Mouse (Mus musculus) natural killer cell, adult 2 months (primary cell): Measurements from ENCODE around the gene Fhdc1.

ENCODE experiments used
- DNase-seq, 2 experiments: peaks; one replicate each; pipeline ENCODE4 v3.0.0; 2022; ENCODE audit warnings: low spot score in 2 of 2

Fhdc1 gene

GRCm38 (mm10) chr3:84474981-84475775, 5.1 kb downstream of the Fhdc1 start:
- no peak for DNase-seq

- no peak for DNase-seq
Measured at GRCm38 (mm10) chr3:84474398-84474797, 5.8 kb downstream of the Fhdc1 start.

DNA sequence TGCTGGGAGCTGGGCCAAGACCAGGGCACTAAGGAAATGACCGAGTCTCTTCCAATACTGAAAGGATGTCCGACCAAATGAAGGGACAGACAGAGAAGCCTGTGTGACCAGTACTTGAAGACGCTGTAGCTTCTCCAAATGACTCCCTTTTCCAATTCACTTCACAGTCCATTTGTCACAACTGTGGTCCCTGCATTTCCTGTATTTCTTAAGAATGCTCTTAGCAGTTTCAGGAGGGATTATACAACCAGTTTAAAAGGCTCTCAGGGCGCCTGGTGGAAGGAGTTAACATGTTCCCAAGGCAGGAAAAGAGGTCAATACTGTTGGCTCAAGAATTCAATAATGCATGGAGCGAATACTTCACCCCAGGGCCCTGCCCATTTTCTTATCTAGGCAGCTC, 7.3 kb downstream of the Fhdc1 start:
- DNase-seq, result no peak

DNA sequence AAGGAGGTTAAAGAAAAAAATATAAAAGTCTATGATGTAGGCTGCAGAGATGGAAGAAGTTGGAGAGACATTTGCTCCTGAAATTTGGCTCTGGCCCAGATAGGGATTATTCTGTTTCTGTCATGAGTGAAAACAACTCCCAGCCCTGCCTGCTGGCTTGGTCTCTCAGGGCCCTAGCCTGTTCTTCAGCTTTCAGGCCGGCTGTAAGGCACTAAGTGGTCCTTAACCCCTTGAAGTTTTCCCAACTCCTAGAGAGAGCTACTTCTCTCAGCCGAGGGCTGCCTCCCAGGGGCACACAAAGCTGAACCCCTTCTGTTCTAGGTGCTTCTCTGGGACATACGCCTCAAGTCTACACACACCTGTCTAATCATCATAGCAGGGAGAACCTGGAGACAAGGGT, 7.7 kb downstream of the Fhdc1 start:
- no peak for DNase-seq

- DNase-seq, result no peak
Measured at GRCm38 (mm10) chr3:84471146-84471545, 9.1 kb downstream of the Fhdc1 start.

DNA sequence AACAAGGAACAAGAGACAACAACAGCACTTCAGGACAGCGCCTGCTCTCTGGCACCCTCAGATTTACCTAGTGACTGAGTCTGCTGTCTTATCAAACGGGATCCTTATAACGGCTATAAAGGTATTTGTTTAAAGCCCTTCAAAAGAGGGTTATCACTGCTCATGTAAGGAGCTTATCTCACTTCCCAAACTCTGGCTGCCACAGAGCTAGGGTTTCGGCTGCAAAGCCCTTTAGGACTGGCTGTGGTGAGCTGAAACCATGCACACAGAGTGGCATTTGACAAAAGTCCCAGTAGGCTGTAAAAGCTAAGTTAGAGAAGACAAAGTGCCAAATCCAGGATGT, 12.1 kb downstream of the Fhdc1 start:
- DNase-seq, result no peak

DNA sequence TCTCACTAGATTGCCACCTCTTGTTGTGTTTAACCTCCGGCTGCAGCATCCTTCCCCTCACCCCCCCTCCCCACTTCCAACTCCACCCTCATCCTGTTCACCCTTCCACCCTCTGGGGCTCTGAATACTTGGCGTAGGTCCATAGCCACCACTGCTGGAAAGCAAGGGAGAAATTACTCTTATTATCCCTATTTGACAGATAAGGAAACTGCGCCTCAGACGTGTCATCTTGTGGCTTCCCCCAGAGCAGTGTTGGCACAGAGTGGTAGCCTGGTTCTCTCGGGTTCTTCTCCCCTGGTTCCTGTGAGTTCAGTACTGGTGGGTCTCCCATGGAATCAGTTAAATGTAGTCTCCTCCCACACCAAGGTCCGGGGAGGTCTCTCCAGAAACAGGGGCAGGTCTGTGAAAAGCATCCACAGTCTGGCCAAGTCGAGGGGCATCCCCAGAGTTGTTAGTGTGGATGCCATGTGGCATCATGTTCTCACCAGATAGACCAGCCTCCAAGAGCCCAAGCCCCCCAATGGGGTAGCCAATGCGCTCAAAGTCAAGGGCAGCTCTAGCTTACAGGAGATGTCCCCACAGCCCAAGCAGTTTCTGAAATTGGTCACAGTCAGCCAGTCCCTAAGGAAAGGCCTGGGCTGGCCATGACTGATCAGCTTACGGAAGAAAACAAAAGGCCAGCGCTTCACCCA, 12.7 kb downstream of the Fhdc1 start:
- DNase-seq, result no peak

DNA sequence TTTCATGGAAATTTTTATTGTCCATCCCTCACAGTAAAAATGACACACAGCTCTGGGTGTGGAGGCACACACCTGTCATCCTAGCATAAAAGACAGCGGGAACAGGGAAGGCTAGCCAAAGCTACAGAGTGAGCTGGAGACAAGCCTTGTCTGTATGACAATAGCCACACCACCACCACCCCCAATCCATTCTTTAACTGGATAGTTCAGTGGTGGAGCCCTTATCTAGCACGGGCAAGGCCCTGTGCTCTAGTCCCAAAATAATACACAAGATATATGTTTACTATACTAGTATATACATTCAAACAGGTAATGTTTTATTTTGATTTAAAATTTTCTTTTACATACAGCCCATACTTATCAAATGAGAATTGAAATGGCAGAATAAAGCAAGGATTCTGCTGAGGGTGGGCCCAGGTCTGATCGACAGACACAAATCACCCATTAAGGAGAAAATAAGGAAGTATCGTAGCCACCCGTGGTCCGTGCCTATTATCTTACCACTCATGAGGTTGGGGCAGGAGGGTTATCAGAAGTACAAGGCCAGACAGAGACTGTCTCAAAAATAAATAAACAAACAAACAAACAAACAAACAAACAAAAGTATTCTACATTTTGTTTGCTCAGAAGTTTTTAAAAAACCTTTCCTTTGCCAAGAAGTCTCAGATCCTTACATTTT, 14.3 kb downstream of the Fhdc1 start:
- no peak for DNase-seq

- no peak for DNase-seq
Measured at GRCm38 (mm10) chr3:84461687-84462086, 18.5 kb downstream of the Fhdc1 start.

- DNase-seq, result peak; percentile 6 to 12
Measured at GRCm38 (mm10) chr3:84460952-84461351, 19.3 kb downstream of the Fhdc1 start.

- no peak for DNase-seq
Measured at GRCm38 (mm10) chr3:84460499-84460898, 19.7 kb downstream of the Fhdc1 start.

DNA sequence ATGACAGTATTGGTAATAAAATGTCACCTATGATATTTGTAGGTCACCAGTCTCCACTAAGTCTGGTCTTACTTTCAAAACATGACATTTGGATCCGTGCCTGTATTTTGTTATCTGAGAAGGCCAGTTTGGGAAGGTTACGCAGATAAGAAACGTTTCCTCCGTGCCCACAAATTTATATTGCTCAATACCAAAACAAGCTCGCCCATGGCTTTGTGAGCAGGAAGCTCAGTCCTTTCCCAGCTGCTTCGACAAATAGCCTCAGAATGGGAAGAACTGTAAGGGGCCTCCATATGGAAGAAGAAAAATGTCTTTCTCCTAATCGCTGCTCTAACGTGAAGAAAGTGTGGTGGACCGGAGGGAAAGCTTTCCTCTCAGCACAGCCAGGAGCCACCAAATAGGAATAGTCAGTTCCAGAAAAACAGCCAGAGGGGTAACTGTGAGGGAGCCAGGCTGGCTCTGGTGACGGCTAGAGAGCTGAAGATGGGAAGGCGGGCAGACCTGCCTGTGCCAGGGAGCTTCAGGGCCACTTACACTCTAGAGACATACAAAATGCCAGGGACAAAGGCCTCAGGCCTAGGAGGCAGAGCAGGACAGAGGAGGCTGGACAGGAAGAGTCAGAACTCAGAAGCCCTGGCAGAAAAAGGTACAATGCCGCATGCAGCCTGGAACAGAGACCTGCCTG, 24.4 kb downstream of the Fhdc1 start:
- DNase-seq, result no peak

DNA sequence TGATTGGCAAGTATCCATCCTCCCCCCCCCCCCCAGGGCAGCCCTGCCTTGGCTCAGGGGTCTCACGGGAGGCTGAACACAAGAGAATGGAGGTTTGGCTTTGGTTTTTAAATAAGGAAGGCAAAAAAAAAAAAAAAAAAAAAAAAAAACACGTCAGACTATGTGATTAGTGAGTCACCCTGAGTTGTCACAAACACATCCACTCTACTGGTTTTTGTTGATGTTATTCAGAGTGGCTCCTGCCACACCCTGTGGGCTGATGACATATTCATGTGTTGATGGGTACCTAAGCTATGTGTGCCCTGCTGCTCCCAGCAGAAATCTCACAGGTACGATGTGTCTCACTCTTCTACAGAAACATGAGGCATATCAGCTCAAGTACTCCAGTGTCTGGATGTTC, 29.6 kb downstream of the Fhdc1 start:
- DNase-seq, result no peak

GRCm38 (mm10) chr3:84449015-84449414, 31.2 kb downstream of the Fhdc1 start:
- DNase-seq, result no peak

GRCm38 (mm10) chr3:84447803-84448202, 32.4 kb downstream of the Fhdc1 start:
- DNase-seq, result no peak

GRCm38 (mm10) chr3:84445838-84446237, 34.4 kb downstream of the Fhdc1 start:
- DNase-seq, result no peak

GRCm38 (mm10) chr3:84442890-84443289, 37.3 kb downstream of the Fhdc1 start:
- DNase-seq, result no peak

- DNase-seq, result no peak
Measured at GRCm38 (mm10) chr3:84439431-84440210, 40.6 kb downstream of the Fhdc1 start.

DNA sequence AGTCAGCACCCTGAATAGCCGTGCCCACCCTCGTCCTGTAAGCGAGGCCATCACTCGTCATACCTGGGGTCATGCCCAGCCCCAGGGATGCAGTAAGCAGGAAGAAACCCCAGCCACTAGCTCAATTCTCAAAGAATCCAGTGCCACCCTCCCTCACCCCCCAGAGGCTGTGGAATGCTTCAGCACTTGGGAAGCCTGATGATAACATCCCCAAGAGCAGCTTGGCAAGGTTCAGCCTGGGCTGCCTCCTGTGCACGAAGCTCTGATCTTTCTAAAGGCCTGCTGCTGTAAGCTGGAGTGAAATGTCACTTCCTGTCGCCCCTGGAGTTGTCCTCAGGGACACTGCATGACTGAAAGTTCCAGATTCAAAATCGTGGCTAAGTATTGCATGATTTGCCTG, 41.4 kb downstream of the Fhdc1 start:
- DNase-seq, result no peak

GRCm38 (mm10) chr3:84438118-84438517, 42.1 kb downstream of the Fhdc1 start:
- no peak for DNase-seq

GRCm38 (mm10) chr3:84436947-84437346, 43.3 kb downstream of the Fhdc1 start:
- DNase-seq, result no peak
